Mouse (Mus musculus): ENCODE measurements around the gene Lbp. TPM values are rescaled to one million over a fixed set of nuclear protein-coding genes. Genes with fewer than 3 reads are reported as not detected.

The Lbp gene
- total RNA-seq (2021), result 10 to 100 TPM; 19.2 to 30.4 TPM
- long read RNA-seq, experiment 1, transcript Lbp-201 (15 exons, 2,525 nt), result major isoform, 17 of 24 reads
- long read RNA-seq, experiment 1, partial matches to known transcripts, result 3 of 24 reads
- long read RNA-seq, experiment 1, other reads (novel, unspliced or antisense), result 3 of 24 reads
- long read RNA-seq, experiment 2, transcript Lbp-201 (15 exons, 2,525 nt), result major isoform, 13 of 16 reads
- long read RNA-seq, experiment 2, partial matches to known transcripts, result 2 of 16 reads
- long read RNA-seq, experiment 2, other reads (novel, unspliced or antisense), result 1 of 16 reads

DNA sequence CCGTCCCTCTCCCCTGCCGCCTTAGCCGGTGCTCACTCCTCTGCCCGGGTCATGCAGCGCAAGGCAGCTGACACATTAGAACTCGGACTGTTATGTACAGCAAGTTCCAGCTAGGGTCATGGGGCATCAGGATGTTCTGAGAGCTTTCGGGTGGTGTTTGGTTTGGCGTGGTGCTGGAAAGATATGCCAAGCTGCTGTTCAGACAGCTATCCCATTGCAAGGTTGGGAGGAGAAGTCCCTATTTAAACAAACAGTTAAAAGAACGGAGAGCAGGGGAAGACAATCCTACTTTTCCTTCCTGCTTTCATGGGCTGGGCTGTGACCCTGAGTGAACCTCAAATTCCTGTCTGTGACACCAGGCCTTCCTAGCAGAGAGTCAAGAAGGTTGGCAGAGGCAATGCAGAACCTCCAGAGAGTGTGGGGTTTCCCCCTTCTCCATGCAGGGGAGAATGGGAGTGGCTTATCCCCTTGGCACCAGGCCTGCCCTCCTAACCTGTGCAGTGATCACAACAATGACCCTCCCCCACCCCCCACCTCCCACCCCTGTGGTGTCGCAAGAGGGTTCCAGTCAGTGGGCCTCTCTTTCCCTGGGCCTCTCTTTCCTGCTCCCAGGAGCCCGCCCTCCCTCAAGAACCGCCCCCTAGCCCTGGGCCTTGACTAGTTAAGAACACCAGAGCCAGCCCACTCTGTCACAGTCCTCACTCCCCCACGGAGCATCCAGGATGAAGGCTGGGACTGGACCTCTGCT is at the start of gene Lbp:
Gene Lbp (plus strand): TSS at position 546 of the 748 bp plus-strand sequence.
- peak in 1 of 2 experiments; percentile 36 for DNase-seq (ENCODE audit: low spot score in 2 of 2)

DNA sequence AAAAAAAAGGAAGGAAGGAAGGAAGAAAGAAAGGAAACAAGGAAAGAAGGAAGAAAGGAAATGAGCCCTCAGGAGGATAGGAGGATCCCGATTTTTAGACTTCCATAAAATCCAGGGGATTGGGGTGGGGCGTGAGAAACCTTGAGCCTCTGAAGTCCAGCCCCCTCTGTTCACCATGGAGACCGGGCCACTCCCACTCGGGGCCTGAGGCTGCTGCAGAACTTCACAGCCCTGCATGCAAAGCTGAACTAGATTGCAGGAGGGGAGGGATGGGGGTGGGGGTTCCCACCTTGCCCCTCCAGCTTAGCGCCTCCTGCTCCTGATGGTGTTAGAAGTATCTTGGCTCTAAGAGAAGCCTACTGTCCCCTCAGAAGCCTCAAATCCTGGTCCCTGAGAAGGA is 49.4 kb upstream of the Lbp start:
- no peak for DNase-seq (ENCODE audit: low spot score in 2 of 2)

DNA sequence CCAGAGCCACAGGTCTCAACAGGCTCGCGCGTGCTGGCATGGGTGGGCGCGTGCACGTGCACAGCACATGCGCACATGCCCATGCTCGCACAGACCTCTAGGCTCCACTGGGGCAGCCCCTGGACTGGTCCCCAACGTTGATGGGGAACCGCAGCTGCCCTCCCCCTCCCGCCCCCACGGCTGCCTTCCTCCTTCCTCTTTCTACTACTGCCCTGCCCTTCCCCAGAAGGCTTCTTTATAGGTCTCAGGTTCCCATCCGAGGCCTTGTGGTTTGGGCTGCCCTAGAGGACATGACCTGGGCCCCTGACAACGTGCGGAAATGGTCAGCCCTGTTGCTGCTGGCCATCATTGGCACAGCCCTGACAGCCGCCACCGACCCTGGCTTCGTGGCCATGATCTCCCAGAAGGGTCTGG is 48.3 kb upstream of the Lbp start, which contains the start of gene Bpi:
Gene Bpi (plus strand): TSS at position 90 of the 414 bp plus-strand sequence.
- no peak for DNase-seq (ENCODE audit: low spot score in 2 of 2)

DNA sequence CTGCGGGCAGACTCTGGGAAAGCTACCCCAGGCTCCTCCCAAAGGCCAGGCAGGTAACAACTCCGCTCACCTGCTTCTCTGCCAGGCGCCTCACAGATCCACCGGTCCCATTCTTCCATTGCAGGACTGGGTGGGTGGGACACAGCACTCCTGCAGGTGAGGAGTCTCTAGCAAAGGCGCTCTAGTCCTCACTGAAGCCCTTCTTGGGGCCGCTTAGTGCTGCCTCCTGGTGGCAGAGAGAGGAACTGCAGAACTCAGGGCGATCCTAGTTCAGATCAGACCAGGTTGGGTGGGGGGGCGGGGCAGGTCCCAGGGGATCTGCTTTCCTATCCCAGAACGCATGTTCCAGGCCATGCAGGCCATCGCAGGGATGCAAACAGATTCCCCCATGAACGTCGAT is 47.5 kb upstream of the Lbp start:
- peak; percentile 71 to 74 for DNase-seq (ENCODE audit: low spot score in 2 of 2)

DNA sequence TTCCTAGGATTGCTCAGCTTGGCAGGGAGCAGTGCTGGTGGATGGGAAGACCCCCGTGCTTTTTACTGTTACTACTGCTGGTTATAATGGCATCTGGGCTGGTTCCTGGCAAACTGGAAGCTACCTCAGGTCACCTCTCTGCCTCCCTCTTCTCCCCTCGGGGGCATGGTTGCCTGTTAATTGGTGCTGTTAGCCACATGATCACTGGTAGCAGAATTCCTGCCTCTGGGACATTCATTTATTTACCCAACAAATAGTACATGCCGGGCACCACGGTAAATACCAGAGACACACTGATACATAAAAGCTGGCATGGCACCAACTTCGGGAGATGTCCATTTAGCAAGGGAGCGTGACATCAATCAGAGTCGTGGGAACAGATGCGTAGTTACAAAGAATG is 46.8 kb upstream of the Lbp start:
- no peak for DNase-seq (ENCODE audit: low spot score in 2 of 2)

DNA sequence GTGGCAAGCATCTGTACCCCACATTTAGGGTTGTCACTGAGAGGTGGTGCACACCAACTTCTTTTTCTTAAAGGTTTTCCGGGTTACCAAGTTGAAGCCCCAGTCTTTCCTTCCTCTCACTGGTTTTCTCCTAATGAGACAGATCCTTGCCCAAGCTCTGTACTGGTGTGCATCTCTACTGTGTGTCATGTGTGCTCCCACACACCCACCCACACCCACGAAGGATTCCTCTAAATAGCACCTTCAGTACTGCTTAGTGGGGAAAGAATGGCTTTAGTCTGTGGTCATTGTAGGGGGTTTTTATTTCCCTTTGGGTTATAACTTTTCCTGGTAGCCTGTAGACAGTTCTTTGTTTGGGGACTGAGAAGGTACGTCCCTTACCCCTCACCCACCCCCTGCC is 41.4 kb upstream of the Lbp start:
- no peak for DNase-seq (ENCODE audit: low spot score in 2 of 2)

DNA sequence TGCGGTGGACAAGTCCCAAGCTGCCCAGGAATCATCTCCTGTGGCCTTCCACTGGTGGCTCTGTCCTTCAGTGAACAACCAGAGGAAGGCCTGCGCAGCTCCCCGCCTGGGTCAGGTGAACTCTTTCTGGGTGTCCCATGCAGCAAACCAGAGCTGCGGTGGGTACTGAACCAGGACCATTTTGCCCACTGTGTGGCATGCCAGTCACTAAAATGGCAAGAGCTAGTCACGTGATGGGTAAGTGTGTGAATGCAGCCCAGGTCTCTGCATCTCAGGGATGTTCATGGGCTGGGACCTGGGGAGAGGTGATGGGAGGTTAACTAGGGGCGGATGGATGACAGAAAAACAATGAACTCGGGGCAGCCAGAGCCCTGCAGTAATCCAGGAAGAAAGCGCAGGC is 36.3 kb upstream of the Lbp start:
- no peak for DNase-seq (ENCODE audit: low spot score in 2 of 2)

DNA sequence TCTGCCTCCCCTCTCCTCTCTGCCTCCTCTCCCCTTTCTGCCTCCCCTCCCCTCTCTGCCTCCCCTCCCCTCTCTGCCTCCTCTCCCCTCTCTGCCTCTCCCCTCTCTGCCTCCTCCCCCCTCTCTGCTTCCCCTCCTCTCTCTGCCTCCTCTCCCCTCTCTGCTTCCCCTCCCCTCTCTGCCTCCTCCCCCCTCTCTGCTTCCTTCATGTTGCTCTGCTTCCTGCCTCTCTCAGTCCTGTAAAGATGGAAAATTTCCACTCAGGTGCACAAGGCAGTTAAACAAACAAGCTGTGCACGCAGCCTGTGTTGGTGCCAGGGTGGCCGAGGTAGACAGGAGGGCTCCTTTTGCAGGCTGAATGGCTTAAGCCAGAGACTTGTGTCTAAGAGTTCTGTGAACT is 32.6 kb upstream of the Lbp start:
- DNase-seq (ENCODE audit: low spot score in 2 of 2), result no peak

DNA sequence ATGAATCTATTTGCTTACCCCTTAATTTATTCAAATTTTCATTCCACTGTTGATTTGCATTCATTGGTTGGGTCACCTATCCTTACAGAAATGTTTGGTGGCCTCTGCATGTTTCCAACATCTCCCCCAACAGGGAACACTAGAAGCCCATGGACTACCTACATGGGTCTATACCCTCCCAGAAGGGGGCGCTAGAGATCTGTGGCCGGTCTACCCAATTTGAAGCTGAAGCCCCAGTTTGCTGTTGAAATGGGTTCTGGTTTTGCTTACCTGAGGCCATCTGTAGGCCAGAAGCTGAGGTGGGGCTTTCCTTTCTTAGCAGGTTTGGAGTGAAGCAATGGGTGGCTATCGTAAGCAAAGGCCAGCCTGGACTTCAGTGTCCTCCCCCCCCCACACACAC is 30.9 kb upstream of the Lbp start:
- no peak for DNase-seq (ENCODE audit: low spot score in 2 of 2)

DNA sequence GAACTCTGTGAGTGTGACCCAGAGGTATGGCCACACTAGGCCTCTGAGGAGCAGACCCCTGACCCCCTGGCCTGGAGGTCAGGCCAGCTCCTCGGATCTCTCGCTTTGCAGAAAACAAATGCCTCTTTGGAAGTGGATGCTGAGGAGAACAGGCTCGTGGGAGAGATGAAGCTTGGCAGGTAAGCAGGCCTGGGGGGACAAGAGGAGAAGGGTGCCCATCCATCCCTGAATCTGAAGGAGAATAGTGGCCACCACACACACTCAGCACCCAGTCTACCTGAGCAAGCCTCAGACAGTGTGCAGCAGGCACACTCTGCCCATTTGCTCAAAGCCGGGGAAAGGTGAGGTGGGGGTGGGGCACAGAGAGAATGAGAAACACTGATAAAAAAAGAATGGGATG is 30.5 kb upstream of the Lbp start:
- no peak for DNase-seq (ENCODE audit: low spot score in 2 of 2)

DNA sequence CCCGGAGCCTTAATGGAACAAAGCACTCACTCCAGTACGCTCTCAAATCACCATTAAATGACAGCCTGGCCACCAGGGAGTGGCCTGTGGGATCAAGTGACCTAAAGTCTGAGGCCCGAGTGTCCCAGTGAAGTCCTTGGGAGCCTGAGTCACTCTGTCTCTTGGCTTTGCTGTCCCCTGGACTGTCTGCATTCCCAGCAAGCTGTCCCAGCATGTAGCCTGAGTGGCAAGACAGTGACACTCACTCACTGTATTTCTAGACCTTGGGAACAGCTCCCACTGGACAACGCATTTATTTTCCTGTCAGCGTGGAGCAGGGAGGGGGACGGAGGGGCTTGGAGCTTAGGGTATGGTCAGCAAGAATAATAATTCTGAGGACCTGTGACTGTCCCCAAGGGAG is 29.8 kb upstream of the Lbp start:
- DNase-seq (ENCODE audit: low spot score in 2 of 2), result peak in 1 of 2 experiments; percentile 23

DNA sequence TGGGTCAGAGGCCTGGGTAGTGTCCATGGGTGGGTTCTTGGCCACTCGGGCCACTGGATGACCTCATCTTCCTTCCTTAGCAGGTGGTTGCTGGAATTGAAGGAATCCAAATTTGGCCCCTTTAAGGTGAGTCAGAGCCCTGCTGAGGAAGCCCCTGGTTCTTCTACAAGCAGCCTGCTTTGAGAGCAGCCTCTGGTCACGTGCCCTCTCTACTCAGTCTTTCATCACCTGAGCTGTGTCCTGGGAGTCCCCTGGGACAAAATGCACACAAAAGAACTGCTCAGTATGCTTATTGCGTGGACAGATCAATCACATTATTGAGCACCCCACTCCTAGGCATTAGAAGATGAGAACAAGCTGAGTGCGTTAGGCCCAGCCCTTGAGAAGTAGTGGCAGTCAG is 29.4 kb upstream of the Lbp start:
- no peak for DNase-seq (ENCODE audit: low spot score in 2 of 2)

DNA sequence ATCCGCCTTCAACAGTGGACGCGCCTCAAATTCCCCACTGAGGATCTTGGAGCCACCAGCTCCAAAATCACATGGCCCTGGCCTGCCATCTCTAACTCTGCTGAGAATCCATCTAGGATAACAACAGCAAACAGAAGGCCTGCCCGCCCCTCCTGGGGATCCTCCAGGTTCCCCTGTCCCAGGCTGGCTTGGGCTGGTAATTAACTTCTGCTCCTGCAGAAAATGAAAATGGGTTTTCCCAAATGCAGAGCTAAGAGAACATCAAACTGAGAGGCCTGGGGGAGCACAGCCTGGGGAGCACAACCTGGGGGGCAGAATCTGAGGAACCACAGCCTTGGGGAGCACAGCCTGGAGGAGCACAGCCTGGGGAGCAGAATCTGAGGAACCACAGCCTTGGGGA is 26.6 kb upstream of the Lbp start:
- DNase-seq (ENCODE audit: low spot score in 2 of 2), result no peak

DNA sequence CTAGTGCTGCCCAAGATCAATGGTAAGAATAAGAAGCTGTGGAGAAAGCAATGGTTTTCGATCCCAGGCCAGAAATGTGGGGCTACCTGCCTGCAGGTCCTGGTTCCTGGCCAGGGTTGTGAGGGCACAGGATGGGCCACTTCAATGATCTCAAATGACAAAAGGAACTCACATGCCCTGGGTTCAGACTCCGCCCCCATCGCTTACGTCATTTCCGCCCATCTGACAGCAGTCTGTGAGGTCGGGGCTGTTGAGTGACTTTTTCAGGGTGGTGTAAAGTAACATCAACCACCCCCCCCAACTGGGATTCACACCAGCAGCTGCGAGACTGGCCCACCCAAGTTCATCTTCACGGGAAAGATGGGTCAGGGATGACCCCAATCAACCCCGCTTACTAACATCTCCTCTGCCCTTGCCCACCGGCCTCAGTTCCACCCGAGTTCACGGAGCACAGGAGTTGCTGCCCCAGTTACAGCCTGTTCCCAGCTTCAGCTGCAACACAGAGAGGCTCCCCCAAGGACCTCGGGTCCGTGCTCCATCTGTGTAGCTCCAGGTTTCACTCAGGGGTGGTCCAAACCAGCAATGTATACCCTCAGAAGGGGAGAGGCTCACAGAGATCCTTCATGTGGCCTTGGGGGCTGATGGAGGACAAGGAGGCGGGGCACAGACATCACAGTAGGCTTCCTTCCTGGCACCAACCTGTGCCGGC is 24.6 kb upstream of the Lbp start:
- no peak for DNase-seq (ENCODE audit: low spot score in 2 of 2)

DNA sequence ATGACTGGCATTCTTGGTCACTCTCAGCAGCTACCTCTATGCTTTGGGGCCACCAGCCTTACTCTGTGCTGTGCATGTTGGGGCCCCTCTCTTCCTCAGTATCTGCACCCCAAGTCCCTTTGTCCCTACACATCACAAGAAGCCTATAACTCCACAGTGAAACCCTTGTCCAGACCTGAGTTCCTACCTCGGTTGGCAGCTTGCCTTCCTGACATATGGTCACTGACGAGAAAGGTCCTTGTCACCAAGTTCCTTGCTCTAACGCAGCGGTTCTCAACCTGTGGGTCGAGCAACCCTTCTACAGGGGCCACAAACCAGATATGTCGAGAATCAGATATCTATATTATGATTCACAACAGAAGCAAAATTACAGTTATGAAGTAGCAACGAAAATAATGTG is 23.2 kb upstream of the Lbp start:
- DNase-seq (ENCODE audit: low spot score in 2 of 2), result no peak

DNA sequence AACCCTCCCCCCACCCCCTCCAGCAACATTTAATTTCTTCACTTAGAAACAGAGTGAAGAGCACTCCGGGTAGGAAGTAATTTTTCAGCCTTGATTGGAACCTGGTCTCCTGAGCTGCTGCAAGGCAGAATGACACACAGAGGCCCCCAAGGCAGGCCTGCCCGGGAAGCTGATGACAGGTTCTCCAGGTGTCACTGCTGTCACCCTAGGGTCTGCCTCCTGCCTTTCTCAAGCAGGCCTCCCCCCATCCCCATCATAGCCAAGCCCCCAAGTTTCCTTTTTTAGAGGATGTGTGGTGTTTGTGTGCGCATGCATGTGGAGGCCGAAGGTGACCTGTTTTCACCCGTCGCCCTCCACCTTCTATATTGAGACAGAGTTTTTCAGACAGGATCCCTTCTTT is 22.5 kb upstream of the Lbp start:
- DNase-seq (ENCODE audit: low spot score in 2 of 2), result no peak

DNA sequence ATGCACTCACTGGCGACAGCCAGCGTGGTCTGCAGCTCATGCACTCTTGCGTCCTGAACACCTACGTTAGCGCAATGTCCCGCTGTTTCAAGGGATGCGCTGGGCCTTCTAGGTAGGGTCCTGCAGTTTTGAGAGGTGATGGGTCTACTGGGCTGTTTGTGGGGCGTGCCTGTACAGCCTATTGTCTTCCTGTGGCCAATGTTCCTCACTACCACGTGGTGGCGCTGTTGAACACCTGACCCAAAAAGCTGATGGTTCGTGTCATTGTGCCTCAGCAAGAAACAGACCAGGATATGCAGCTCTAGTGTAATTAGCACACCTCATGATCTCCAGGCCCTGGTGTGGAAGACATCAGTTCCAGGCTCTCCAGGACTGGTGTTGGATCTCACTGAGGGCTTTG is 21.7 kb upstream of the Lbp start:
- peak; percentile 63 to 72 for DNase-seq (ENCODE audit: low spot score in 2 of 2)

DNA sequence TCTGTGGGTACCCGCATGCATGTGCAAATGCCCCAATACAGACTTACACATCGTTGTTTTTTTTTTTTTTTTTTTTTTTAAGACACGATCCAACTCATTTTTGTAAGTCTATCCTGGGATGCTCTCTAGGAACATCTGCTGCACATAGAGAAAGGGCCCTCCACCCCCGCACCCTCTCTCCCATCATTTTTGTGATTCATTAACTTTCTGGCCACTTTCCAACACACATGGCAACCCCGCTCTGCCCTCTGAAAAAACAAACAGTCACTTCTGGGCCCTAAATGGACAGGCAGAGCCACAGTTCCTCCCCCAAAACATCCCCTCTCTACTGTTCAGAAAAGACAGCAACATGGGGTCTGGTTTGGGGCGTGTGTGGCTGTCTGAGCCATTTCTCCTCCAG is 20.6 kb upstream of the Lbp start:
- DNase-seq (ENCODE audit: low spot score in 2 of 2), result no peak

DNA sequence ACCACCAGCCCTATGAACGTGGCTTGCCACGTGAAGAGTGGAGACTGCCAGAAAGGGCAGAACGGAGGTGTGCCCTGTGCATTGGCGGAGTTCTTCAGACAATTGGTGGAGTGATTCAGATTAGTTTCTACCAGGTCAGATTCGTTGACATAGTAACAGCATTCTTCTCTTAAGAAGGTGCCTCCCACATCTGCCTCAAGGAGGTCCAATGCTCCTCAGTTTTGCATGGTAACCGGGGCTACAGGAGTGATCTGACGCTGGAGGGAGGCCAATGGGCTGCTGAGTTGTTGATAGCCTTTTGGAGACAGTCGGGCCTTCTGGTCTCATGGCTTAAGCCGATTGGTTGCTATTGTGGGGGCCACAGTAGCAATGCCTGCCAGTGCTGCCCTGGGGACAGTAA is 10.6 kb upstream of the Lbp start:
- DNase-seq (ENCODE audit: low spot score in 2 of 2), result no peak

DNA sequence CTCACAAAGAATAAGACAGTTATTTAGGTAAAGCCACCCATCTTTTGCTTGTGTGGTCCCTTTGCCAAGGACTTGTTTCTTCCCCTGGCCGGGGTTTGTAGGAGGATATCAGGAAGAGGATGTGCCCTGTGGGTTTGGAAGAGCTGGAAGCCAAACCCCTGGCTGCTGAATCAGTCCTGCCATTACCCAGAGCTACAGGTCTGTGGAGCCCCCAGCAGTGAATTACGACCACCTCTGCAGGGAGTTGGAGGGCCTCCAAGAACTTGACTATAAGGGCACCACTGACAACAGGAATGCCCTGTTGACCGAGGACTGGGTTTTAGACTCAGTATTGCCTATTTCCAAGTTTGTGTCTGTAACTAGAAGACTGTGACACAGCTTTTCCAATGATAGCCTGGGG is 7.1 kb upstream of the Lbp start:
- no peak for DNase-seq (ENCODE audit: low spot score in 2 of 2)

DNA sequence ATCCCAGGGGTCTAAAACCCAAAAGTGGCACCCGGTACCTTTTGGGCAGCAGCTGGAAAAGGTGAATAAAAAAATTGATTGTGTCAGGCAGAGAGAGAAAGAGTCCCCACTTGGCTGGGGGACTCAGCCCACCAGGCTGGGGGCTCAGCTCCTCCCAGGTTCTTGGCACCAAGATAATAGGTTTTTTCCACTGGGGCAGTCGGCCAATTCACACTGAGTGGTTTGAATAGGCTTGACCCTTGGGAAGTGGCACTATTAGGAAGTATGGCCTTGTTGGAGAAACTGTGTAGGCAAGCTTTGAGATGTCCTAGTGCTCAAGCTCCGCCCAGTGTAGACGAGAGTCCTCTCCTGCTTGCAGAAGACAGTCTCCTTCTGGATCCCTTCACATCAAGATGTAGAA is 6.6 kb upstream of the Lbp start:
- no peak for DNase-seq (ENCODE audit: low spot score in 2 of 2)

DNA sequence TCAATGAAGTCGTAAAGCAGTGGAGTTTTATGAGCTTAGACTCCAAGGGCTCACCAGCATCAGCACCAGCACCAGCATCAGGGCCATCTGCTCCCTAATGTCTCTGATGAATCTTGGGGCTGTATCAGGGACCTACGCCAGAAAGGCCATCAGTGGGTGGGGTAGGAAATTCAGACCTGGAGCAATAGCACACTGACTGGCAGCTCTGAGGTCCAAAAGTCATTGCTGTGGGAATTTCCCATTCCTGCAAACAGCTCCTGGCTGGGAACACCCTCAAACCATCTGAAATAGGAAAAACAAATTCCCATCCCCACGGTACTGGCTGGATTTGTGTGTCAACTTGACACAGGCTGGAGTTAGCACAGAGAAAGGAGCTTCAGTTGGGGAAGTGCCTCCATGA is 3.5 kb upstream of the Lbp start:
- no peak for DNase-seq (ENCODE audit: low spot score in 2 of 2)

Data from adrenal gland, adult 18-20 months (tissue).